Mouse (Mus musculus): ENCODE measurements around the gene Nudt14.

The Nudt14 gene

DNA sequence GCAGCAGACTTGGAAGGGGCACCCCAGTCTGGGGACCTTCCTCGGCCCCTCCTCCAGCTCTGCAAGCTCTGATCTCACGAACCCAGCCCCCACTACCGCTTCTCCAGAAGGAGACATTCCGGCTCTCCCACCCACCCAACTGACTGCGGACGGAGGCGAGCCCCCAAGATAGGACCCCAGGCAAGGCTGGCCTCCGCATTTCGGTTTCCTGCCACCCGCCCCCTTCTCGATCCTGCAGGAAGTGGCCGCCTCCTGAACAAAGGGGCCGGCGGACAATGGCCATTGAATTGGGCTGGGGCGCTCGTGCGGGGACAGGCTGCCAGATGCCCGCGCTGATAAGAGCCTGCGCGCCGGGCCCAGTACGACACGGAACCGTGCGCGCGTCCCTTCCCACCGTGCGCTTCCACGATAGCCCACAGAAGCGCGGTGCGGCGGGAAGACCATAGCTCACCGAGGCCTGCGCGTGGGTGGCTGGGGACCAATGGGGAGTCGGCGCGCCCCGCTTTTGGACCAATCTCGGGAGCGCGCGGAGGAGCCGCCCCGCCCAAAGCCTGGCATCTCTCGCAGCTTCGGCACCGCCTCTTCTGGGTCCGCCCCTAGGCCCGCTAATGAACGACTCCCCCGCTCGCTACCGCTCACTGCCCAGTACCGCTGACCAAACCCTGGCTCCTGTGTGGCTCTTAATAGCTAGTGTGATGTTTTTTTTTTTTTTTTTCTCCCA, 8.3 kb upstream of the Nudt14 start:
- DNase-seq (ENCODE audit: low read depth in 2 of 2, low spot score in 2 of 2): peak; percentile 48 to 59

DNA sequence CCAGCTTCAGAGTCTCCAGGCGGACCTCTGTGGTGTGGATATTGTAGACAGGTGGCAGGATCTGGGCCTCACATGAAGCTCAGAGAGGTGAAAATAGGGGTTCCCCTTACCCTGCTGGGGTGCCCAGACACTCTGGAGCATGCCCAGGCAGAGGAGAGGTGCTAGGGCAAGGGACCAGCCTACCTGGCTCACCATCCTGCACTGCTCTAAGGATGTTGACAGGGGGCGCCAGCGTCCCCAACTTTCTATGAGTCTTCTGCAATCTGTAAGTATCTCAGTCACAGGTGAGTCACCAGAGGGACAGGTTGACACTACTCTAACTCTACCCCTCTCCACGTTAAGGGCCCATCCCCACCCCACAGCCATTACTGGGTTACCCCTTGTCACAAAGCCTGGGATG, 5.4 kb upstream of the Nudt14 start:
- peak; percentile 31 to 44 for DNase-seq (ENCODE audit: low read depth in 2 of 2, low spot score in 2 of 2)

DNA sequence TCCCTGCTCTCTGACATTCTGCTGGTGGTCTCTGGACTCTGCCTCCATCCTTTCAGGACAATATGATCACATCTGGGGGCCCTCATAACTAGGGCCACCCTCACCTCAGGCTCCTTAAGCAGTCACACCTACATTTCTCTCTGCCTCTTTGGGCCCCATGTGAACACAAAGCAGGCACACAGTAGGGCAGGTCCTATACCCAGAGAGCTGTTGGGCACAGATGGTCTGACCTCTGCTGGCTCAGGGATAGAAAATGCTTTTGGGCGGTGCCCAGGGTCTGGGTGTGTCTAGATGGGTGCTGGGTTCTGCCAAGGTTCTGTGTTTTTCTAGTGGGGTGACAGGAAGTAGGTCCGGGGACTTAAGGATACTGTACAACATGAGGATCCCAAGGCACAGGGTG, 1.7 kb upstream of the Nudt14 start:
- DNase-seq (ENCODE audit: low read depth in 2 of 2, low spot score in 2 of 2): no peak

DNA sequence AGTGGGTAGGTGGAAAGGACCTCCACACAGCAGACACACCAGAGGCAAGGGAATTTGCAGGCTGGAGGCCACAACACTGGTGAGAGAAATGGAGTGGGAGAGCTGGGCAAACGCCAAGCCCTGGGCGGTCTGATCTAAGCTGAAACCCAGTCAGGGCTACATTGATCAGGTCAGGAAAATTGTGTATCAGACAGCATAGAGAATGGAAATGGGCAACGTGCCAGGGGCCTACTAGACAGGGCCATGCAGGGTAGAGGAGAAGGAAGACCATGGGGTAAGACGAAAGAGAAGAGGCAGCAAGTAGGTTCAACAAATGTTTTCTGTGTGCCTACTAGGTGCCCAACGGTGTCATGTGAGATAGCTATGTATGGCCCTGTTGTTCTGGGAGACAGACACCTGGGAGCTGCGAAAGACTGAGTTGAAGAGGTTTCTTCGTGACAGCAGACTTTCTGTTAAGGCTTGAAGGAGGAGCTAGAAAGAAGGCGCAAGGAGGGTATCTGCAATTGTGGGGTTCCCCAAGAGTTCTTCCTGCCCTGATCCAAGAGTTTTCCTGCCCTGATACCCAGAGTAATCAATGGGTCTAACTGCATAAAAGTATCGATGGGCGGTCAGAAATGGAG, 658 bp downstream of the Nudt14 start:
- DNase-seq (ENCODE audit: low read depth in 2 of 2, low spot score in 2 of 2): no peak

DNA sequence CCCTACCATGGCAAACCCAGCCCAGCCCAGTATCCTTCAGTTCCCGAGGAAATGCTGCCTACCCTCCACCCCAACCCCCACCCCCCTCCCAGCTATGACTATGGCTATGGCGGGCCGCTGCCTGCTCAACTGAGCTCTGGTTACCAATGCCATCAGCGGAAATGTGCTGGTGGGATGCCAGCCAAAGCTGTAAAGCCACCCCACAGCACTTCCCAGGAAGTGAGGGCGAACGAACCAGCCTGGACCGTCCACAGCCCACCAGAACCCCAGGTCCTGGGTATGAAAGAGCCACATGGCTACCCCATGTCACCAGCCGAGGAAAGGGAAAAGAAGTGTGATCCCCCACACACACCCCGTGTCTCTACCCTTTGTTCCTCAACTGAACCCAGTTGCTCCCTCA, 1.2 kb downstream of the Nudt14 start:
- no peak for DNase-seq (ENCODE audit: low read depth in 2 of 2, low spot score in 2 of 2)

DNA sequence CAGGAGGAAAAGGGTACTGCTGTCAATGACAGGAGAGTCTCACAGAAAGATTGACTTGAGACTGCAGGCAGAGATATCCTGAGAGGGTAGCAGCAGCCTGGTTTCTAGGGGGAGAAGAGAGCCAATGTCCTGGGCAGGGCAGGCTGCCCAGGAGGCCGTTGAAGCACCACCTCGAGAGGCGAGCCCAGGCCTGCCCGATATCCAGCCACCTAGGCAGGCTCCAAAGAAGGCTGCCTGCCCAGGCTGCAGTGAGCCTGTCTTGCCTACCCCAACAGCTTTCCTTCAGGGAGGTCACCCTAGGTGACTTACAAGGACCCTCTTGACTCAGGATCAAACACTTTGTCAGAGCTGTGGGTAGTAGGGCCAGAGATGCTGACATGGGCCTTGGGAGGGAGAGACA, 1.7 kb downstream of the Nudt14 start:
- DNase-seq (ENCODE audit: low read depth in 2 of 2, low spot score in 2 of 2): no peak

DNA sequence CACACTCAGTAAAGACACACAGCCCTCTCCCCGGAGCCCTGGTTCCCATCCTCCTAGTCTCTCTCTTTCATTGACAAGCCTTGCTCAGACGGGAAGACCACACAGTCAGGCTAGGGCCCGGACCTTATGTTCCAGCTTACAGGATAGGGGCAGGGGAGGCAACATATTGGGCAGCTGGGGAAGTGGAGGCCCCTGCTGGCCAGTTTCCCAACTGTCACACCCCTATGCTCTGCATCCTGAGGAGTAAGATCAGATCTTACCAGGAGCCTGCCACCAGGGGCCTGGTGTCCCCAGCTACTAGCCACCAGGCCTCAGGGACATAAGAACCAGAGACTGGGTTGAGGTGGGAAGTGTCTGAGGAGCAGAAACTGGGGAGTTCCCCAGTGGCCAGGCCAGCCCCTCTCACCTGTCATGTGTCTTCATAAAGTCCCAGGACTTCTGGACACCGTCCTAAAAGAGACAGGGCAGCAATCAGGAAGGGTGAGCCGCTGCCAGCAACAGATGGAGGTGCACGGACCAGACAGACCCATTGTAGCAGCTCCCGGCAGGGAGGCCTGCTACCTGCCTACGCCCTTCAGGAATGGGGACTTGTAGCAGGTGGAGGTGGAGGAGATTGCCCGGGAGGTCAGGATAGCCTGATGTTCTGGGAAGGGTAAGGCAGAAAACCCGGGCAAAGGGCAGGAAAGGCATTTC, 2.9 kb downstream of the Nudt14 start:
- DNase-seq (ENCODE audit: low read depth in 2 of 2, low spot score in 2 of 2): no peak

DNA sequence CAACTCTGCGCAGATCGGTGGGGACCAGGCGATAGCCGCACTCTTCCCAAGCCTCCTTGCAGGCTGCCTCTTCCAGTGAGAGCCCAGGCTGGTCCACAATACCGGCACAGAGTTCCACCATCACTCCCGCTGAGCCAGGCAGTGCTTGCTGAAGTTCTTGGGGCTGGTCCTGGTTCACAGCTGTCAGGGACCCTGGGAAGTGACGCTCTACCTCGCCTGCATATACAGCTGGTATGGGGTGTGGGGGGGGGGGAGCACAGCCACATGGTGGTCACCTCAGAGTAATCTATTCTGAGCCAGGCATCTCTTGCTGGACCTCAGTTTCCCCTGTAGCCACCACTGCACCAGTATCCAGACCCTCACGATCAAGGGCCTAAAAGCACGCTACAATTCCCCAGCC, 3.6 kb downstream of the Nudt14 start:
- no peak for DNase-seq (ENCODE audit: low read depth in 2 of 2, low spot score in 2 of 2)

DNA sequence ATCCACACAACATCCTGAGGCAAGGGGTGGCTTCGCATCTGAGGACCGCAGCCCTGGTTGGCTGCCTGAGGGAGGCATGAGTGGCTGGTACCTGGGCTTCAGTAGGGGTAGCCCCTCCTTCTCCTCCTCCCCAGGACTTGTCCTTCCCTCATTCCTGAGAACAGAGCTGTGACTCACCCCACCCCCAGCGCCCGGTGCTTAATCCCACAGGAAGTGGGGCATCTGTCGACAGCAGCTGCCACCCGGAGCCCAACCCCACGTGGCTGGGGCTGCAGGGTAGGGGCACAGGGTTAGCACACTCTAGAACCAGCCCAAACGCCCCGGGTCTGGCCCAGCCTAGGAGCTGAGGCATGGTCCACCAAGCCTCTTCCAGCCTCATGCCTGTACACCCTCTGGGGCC, 4.0 kb downstream of the Nudt14 start:
- DNase-seq (ENCODE audit: low read depth in 2 of 2, low spot score in 2 of 2): no peak

DNA sequence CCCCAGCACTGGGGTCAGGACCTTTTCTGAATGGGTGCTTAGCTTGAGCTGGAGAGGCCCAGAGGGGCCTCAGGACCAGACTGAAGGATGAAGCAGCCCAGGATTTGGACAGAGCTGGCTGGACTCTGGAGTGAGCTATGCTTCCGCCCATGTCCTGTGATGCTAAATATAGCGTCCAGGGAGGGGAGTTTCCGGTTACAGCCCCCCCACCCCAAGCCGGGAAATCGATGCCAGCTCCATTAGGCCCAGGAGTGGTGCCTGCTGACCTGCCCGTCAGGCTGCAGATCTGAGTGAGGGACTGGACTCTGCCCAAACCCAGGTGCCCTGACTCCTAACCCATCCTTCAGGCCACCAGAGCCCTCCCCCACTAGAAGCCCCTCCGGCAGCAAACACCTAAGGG, 9.3 kb downstream of the Nudt14 start:
- DNase-seq (ENCODE audit: low read depth in 2 of 2, low spot score in 2 of 2): no peak

DNA sequence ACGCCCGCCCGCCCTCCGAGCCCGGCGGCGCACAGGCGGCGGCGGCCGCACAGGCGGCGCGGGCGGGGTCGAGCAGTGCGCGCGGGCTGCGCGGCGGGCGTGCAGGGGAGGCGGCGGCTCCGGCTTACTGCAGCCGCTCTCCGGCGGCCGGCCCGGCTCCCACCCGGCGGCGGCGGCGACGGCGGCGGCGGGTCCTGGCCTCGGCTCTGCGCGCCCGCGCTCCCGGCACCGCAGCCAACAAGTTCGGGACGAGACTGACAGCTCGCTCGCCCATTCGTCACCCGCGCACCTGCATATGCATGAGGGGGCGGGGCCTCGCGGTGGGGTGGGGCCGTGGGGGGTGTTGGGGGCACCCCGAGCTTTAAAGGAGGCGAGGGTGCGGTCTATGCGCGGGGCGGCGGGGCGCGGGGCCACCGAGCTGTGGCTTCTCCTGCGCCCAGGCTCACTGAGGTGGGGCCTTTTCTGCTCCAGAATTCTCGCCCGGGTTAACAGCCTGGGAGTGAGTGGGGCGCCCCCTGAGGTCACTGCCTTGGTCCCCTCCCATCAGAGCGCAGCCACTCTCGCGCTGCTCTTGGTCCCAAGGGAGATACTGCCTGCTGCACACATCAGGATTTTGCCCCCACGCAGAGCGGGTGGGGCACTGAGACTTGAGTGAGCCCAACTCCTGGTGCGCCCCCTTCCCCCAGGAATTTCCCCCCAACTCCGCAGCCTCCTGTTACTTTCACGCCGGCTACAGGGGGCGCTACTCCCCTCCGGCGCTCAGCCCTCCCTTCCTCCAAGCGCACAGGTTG, 12.2 kb downstream of the Nudt14 start, which contains the start of gene Jag2:
Gene Jag2 (minus strand): TSS at position 215 of the 791 bp plus-strand sequence.
- DNase-seq (ENCODE audit: low read depth in 2 of 2, low spot score in 2 of 2): no peak

DNA sequence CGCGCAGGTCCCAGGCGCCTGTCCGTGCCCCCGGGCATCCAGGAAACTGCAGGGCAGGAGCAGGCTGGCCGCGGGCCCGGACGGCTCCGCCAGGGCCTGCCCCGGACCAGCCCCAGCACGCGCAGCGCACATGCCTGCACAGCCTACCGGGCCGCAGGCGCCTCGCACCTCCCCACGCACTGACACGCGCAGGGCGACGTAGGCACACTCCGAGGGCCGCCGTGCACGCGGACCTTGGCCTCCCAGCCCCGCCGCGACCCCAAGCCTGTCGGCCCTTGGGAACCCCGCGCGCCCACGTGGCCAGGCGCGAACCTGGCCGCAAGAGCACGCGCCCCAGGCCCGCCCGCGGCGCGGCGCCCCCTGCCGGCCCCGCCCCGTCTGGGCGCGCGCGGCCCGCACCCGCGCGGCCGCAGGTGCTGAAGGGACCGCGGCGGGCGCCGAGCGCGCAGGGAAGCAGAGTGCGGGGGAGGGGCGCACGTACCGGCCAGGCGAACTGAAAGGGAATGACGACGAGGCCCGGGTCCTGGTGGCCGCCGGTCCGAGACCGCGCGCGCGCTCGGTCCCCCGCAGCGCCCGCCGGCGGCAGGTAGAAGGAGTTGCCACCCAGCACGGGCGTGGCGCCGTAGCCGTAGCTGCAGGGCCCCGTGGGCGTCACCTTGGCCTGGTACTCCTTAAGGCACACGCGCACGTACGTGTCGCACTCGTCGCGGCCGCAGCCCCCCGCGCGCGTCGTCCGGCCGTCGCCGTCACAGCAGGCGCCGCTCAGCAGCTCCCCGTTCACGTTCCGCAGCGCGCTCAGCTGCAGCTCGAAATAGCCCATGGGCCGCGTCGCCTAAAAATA, 13.3 kb downstream of the Nudt14 start:
- no peak for DNase-seq (ENCODE audit: low read depth in 2 of 2, low spot score in 2 of 2)

DNA sequence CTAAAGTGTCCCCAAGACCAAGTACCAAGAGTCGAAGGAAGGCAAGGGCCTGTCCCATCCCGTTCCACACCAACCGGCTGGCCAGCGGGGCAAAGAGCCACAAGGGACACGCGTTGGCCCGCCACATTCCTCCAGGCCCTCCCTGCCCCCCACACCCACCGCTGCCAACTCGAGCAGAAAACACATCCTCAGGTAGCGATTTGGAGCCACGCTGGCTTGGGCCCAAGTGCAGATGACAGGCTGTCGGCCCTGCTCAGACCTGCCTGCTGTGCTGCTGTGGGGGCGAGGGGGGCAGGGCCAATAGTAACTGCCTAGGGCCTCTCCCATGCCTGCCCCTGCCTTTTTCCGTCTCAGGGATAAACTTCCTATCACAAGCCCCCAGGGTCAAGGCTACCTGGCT, 14.7 kb downstream of the Nudt14 start:
- no peak for DNase-seq (ENCODE audit: low read depth in 2 of 2, low spot score in 2 of 2)

DNA sequence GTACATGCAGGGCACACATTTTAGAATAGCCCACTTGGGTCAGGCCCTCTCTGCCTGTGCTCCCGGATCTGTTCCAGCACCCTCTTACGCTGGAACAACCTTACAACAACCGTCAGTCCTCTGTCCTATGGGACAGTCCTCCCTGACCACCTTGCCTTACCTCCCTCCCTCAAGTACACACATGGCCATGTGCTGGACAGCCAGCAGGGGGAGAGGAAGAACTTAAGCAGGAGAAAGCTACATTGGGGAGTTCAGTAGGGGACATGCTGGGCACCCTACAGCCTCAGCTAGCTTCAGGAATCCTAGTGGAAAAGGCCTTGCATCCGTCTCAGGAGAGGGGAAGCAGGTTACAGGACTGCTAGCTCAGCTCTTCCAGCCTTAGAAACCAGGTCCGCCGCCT, 16.0 kb downstream of the Nudt14 start:
- no peak for DNase-seq (ENCODE audit: low read depth in 2 of 2, low spot score in 2 of 2)

DNA sequence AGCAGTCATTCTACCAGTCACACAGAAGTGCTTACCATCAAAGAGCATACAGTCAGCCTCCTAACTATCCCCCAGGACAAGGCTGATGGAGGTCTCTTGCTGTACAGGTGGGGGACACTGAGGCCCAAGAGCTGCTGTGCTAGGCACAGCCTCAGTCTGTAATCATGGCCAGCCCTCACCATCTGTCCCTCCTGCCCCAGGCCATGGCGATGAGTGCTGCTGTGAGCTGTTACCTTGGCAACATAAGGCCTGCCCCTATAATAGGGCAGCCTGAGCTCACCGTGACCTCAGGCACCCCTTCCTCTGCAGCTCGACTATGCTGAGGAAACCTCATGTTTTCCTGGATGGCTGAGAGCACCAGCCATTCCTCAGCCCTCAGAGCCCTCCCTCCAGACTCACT, 19.4 kb downstream of the Nudt14 start:
- no peak for DNase-seq (ENCODE audit: low read depth in 2 of 2, low spot score in 2 of 2)

DNA sequence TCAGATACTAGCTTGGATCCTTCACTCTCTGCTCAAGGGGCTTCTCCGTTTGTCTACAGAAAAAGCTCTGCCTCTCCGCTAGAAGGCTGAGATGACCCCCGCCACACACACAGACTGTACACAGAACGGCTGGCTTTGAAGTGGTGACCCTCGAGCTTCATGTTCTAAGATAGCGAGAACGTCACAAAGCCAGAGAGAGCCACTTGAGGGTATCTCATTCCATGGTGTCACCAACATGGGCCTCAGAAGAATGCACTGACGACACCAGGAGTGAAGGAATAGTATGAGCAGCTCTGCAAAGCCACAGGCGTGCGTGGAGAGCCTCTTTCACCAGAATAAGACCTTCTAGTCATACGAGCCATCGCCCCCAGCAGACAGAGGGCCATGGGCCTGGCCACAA, 20.4 kb downstream of the Nudt14 start:
- no peak for DNase-seq (ENCODE audit: low read depth in 2 of 2, low spot score in 2 of 2)

DNA sequence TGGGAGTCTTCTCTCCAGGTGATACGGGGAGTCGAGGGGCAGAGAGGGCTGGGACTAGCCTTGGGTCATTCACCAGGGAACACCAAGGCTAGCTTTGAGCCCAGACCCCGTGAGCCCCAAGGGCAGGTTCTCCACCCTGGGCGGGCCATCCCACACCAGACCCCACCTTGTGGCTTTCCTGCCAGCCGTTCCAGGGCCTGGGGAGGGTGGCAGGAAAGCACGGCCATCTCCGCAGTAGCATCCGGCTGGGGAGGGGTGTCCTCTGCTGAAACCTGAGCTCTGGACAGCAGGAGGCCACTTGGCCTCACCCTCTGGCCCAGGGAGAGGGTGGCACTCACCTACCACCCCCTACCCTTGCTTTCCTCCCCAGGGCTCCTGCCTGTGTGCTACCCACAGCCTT, 24.0 kb downstream of the Nudt14 start:
- DNase-seq (ENCODE audit: low read depth in 2 of 2, low spot score in 2 of 2): no peak

DNA sequence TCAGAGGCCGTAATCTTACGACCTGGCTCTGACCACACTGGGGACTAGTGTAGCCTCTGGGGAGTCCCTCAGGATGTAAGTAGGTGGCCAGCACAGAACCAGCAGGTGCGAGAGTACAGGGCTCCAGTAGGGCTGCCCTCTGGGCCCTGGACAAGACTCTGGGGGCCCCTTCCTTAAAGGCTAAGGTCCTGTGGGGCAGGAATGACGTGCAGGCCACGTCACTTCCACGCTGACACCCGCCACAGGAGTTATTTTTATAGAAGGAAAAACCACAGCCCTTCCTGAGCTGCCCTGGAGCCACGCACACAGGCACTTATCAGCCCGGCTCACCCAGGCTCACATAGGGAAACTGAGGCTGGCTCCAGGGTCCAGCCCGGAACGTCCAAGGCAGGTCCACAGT, 24.4 kb downstream of the Nudt14 start:
- DNase-seq (ENCODE audit: low read depth in 2 of 2, low spot score in 2 of 2): no peak

DNA sequence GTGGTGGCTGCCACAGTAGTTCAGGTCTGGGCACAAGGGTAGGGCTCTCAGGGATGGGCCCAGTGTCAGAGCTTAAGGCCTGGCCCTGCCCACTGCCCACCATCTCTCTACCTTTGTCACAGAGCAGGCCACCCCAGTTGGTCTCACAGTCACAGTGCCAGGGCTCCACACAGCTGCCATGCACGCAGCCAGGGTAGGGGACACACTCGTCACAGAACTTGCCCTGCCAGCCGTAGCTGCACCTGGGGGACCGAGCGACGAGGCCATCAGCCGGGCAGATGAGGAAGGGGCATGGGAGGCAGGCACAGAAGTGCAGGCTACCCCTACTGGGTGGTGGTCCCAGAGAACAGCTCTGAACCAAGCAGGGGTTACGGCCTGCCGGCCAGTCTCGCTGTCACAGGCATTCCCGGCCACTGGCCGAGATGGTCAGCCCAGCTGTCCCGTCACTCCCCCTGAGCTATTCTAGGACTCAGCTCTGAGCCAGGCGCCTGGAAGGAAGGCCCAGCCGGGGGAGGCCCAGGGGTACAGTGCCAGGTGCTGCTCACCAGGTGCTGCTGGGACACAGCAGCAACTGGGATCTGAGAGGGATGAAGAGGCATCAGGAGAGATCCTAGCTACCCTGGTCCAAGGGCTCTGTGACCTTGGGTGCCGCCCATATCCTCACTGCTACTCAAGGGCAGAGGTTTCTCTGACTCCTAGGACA, 25.1 kb downstream of the Nudt14 start:
- DNase-seq (ENCODE audit: low read depth in 2 of 2, low spot score in 2 of 2): no peak

DNA sequence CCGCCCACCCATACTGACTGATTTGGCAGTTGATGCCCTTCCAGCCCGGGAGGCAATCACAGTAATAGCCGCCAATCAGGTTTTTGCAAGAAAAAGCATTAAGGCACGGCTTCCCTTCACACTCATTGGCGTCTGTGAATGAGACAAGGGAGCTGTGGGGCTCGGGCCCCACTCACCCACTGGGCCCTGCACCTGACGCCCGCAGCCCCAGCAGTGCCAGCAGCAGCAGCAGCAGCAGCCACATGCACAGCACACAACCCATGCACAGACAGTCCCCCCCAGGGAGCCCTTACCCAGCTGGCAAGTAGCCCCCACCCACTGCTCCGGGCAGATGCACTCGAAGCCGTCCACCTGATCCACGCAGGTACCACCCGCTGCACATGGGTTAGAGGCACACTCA, 26.3 kb downstream of the Nudt14 start:
- DNase-seq (ENCODE audit: low read depth in 2 of 2, low spot score in 2 of 2): no peak
